Mouse (Mus musculus) ovary, adult 10 weeks (tissue): ENCODE data around the gene Gm30083. TPM values are rescaled to one million over a fixed set of nuclear protein-coding genes. Genes with fewer than 3 reads are reported as not detected.

Experiments used
- polyA plus RNA-seq: library from polyadenylated mRNA; stranded (reverse); fragments of 350-450 nt; fragmentation: Illumina TruSeq; extraction: RNeasy Lipid Tissue Mini Kit (QIAGEN cat#74804); gene quantifications from one replicate; pipeline ENCODE4 v1.2.3, GENCODE M21; 2014

The Gm30083 gene
- not detected for polyA plus RNA-seq

DNA sequence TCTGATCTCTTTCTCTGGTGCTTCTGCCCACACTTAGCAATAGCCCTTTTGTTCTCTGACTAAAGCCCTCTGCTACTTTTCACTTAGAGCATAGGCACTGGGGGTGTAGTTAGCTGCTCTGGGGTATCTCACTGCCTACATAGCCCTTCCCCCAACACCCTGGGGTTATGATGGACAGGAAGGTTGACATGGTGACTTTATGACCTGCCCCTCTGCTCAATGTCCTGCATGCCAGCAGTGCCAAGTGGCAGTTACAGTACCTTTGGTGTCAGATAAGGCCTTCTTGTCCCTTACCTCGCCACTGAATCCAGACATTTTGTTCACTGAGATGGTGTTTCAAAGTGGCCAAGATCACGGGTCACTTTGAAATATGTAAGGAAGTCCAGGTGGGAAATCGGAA lies at the start of gene Gm30083:
Gm30083 (minus strand) TSS at position 120 of the 400 bp plus-strand sequence.

GRCm38 (mm10) chr14:34052516-34052915 lies 37.5 kb upstream of the Gm30083 start, which contains the start of gene Antxrl:
Gene Antxrl (plus strand): TSS chr14:34052707.

DNA sequence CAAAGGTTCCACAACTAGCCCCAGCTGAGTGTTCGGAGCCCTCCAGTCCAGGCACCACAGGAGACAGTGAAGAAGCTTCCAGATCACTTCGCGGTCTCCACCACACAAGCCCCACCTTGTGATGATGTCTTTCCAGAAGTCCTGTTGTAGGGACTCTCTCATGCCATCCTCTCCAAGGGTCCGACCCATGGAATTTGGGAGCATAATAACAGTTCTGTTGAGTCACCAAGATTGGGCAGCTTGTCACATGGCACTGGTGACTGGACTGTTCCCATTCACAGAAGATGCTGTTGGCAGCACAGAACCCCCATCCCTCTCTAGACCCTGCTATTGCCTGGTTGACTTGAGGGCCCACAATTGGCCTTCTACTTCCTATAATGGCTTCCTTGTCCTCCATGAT lies 1.4 kb upstream of the Gm30083 start, which contains the start of gene Gm5460:
Gm5460 (plus strand) TSS at position 378 of the 400 bp plus-strand sequence.

GRCm38 (mm10) chr14:33978604-33979059 lies 36.4 kb downstream of the Gm30083 start, which contains the start of gene Zfp488:
Gene Zfp488 (minus strand): TSS chr14:33978764.

GRCm38 (mm10) chr14:33953761-33954160 lies 61.2 kb downstream of the Gm30083 start, which contains the start of gene Rbp3:
Gene Rbp3 (plus strand): TSS chr14:33954003.

DNA sequence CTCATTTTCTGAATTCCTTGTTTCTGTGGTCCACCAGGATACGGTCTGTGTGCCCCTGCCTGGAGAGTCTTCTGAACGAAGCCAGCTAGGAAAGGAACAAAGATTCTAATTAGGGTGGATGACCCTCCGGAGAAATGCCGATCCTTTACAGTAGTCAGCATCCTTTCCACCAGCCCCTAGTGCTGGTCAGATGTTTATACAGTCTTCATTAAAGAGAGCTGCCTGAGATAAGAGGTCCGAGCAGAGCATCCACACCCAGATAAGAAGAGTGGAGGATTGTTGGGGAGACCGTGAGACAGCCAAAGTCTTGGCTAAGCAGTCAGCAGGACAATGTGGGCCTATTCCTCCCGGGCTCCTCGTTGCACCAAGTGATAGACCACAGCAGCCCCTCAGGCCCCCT lies 74.2 kb downstream of the Gm30083 start, which contains the start of gene Gdf2:
Gdf2 (plus strand) TSS at position 301 of the 400 bp plus-strand sequence.

Other genes starting within 250 kb of the Gm30083 start
- gene Gdf10, start 91.6 kb downstream of the Gm30083 start, polyA plus RNA-seq, result 6.8 TPM
- gene Gdf2, start 74.1 kb downstream of the Gm30083 start, polyA plus RNA-seq, result not detected
- 0.09 TPM for gene Rbp3, start 61.2 kb downstream of the Gm30083 start, polyA plus RNA-seq
- gene Zfp488, start 36.4 kb downstream of the Gm30083 start, polyA plus RNA-seq, result not detected
- gene Gm5460, start 1.6 kb upstream of the Gm30083 start, polyA plus RNA-seq, result not detected
- not detected for gene Antxrl, start 37.5 kb upstream of the Gm30083 start, polyA plus RNA-seq
- 3.6 TPM for gene Anxa8, start 70.8 kb upstream of the Gm30083 start, polyA plus RNA-seq
- gene A630023A22Rik, start 87.6 kb upstream of the Gm30083 start, polyA plus RNA-seq, result not detected
- gene Npy4r, start 137.3 kb upstream of the Gm30083 start, polyA plus RNA-seq, result not detected
- 0.48 TPM for gene Gprin2, start 186.5 kb upstream of the Gm30083 start, polyA plus RNA-seq
- 1.9 TPM for gene Syt15, start 204.4 kb upstream of the Gm30083 start, polyA plus RNA-seq